Mouse (Mus musculus) urinary bladder, adult 18-20 months (tissue): ENCODE measurements around the gene Bcan.

Experiments
- DNase-seq, 2 experiments: peaks; one replicate each; pipeline ENCODE4 v3.0.0; 2022; ENCODE audit warnings: low spot score in 2 of 2, mixed read lengths in 2 of 2

Gene Bcan

GRCm38 (mm10) chr3:87996971-87997614, 2.9 kb downstream of the Bcan start:
- no peak for DNase-seq

GRCm38 (mm10) chr3:87996401-87996800, 3.6 kb downstream of the Bcan start:
- no peak for DNase-seq

GRCm38 (mm10) chr3:87995331-87995730, 4.7 kb downstream of the Bcan start:
- no peak for DNase-seq

- DNase-seq, result no peak
Observed at GRCm38 (mm10) chr3:87993436-87993835, 6.6 kb downstream of the Bcan start.

GRCm38 (mm10) chr3:87989935-87990334, 10.1 kb downstream of the Bcan start:
- DNase-seq, result no peak

DNA sequence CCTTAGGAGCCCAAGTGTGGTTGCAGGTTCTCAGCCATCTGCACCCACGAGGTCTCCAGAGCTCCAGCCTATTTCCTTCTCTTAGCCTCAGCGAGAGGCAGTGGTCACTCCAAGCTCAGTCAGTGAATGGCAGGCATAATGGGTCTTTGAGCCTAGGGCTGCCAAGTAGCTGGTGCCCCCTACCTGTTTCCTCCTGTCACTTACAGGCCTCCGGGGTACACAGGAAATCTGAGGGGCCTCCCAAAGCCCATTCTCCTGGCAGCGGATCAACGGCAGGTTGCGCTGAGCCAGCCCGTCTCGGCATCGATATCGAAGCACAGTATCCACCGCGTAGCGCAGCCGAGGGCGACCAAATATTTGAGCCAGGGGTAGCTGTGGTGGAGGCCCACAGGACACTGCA, 12.0 kb downstream of the Bcan start:
- DNase-seq, result no peak

GRCm38 (mm10) chr3:87987633-87988032, 12.4 kb downstream of the Bcan start:
- no peak for DNase-seq

GRCm38 (mm10) chr3:87986868-87987267, 13.2 kb downstream of the Bcan start:
- DNase-seq, result peak; percentile 86

GRCm38 (mm10) chr3:87985505-87986320, 14.3 kb downstream of the Bcan start:
- no peak for DNase-seq

DNA sequence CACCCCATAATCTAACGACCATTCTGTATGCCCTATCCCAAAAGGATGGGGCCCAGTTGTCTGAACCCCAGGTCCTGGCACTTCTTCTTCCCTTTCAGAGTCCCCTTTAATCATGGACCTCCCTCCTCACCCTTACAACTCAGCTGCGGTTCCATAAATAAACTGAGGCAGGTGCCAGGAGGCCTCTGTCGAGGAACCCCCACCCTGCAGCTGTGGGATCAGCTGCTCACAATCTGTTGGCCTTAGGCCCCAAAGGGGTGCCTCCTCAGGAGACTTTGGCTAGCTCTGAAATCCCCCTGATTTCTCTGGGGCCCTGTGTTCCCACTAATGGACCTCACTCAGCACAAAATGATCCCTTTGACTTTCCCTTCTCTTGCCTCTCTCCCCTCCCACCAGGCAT, 15.9 kb downstream of the Bcan start:
- DNase-seq, result no peak

DNA sequence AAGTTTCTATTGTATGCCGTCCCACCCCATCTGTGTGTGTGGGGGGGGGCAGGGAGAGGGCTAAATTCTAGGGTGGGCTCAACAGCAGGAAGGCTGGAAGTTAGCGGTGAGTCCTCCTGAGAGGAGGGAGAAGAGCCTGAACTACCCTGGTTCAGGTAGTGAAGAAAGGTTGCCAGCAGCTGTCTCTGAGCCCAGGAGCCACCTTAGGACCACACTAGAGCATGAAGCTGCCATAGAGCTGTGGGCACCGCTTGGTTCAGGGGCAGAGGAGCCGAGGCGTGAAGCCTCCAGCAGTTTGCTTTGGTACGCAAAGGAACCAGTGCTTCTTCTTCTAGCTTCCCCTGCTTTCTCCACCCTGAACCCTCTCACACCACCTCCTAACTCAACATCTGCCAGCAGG, 16.4 kb downstream of the Bcan start:
- DNase-seq, result no peak

DNA sequence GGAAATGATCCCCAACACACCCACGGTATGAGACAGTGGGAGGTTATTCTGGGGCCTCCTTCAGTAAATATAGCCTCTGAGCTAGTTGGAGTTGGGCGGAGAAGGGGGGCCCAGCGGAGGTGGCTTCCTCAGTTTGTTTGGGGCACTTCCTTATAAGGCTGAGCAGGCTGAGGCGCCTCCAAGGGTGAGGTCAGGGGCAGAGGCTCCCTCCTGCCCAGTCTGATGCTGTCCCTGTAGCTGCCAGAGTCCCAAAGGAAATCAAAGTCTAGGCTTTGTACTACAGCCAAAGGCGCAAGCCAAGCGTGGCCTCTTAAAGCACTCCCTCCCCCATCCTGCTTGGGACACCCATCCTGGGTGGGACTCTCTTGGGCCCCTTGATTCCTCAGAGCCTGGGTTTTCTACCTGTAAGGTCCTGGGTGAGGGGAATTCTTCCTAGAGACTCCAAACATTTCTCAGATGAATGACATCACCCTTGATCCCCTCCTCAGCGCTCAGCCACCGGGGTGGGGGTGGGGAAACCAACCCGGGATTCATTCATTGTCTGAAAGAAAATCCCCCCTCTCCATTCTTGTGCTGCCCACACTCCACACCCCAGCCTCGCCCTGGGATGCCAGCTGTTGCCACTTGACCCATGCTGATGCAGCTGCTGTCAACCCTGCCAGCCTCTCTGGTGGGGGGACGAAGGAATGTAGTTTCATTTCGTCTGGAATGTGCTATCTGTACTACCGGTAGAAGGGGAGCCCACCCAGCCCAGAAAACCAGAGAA, 17.0 kb downstream of the Bcan start:
- no peak for DNase-seq

GRCm38 (mm10) chr3:87981894-87982835, 17.9 kb downstream of the Bcan start:
- DNase-seq, result no peak

DNA sequence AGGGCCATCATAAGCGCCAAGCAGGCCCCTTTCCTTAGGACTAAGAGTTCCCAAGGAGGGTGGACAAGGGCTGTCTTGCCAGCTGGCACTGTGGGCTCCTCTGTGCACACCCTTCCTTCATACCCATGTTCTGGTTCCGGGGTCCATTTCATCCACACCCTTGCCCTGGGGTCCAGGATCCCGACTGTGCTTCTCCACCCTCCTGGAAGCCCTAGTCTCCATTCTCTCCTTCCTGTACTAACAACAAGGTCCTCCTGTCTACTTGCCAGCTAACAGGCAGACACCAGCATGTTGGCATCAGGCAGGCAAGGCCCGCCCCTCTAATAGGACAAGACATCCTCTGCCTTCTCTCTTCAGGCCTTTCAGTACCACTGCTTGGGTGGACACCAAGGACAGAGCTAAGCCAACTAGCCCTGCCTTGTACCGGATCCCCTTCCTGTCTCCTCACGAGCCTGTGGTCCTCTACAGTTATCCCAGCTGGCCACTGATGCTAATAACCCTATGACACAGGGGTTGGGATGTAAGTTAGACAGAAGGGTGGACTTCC, 18.7 kb downstream of the Bcan start:
- DNase-seq, result no peak

- no peak for DNase-seq
Observed at GRCm38 (mm10) chr3:87980728-87981127, 19.3 kb downstream of the Bcan start.

- no peak for DNase-seq
Observed at GRCm38 (mm10) chr3:87980085-87980484, 19.9 kb downstream of the Bcan start.

GRCm38 (mm10) chr3:87979493-87979892, 20.5 kb downstream of the Bcan start:
- no peak for DNase-seq

GRCm38 (mm10) chr3:87974381-87974987, 25.5 kb downstream of the Bcan start:
- no peak for DNase-seq

- DNase-seq, result no peak
Observed at GRCm38 (mm10) chr3:87973593-87974380, 26.2 kb downstream of the Bcan start.

- no peak for DNase-seq
Observed at GRCm38 (mm10) chr3:87972776-87973175, 27.3 kb downstream of the Bcan start.
